Mouse (Mus musculus): ENCODE results near the gene Gm20388.

GRCm38 (mm10) chr8:123510819-123511218 is 3600.2 kb downstream of the Gm20388 start:
- TF ChIP-seq TAL1 (IDR thresholded peaks at IDR 0.05; ENCODE audit: low read length) (no peak), GATA1 (IDR thresholded peaks at IDR 0.05; ENCODE audit: low read length) (no peak)

All from erythroblast, embryonic 14.5 days (primary cell).